Mouse (Mus musculus) neural tube, embryonic 13.5 days (tissue): ENCODE measurements around the gene Pepd. TPM values are rescaled to one million over a fixed set of nuclear protein-coding genes. Genes with fewer than 3 reads are reported as not detected.

Experiments
- ATAC-seq: fragments of 200-750 bp; cut with Nextera tagmentation; 2 replicates; pipeline ENCODE4 v1.8.0; 2017; ENCODE audit warnings: low read depth, mild to moderate bottlenecking, moderate TSS enrichment, moderate library complexity
- H3K27ac ChIP-seq: fragments of 300-500 bp; sonication (generic); replicated peaks from 2 replicates; pipeline ENCODE4 v1.5.1; 2015; ENCODE audit warnings: moderate library complexity, mild to moderate bottlenecking, inconsistent platforms
- H3K27me3 ChIP-seq: fragments of 300-500 bp; sonication (generic); 2 replicates; pipeline ENCODE4 v1.6.1; 2015; ENCODE audit warnings: mild to moderate bottlenecking, inconsistent platforms
- H3K36me3 ChIP-seq: fragments of 300-500 bp; sonication (generic); 2 replicates; pipeline ENCODE4 v1.6.1; 2015; ENCODE audit warnings: mild to moderate bottlenecking, inconsistent platforms
- H3K4me1 ChIP-seq: fragments of 300-500 bp; sonication (generic); replicated peaks from 2 replicates; pipeline ENCODE4 v1.6.1; 2015; ENCODE audit warnings: inconsistent platforms
- H3K4me2 ChIP-seq: fragments of 300-500 bp; sonication (generic); 2 replicates; pipeline ENCODE4 v1.6.1; 2015; ENCODE audit warnings: inconsistent platforms, mild to moderate bottlenecking, moderate library complexity
- H3K4me3 ChIP-seq: fragments of 300-500 bp; sonication (generic); 2 replicates; pipeline ENCODE4 v1.5.1; 2015; ENCODE audit warnings: mild to moderate bottlenecking, inconsistent platforms
- H3K9ac ChIP-seq: fragments of 300-500 bp; sonication (generic); 2 replicates; pipeline ENCODE4 v1.6.1; 2015; ENCODE audit warnings: moderate library complexity, mild to moderate bottlenecking, inconsistent platforms
- H3K9me3 ChIP-seq: fragments of 300-500 bp; sonication (generic); 2 replicates; pipeline ENCODE4 v1.6.1; 2016; ENCODE audit warnings: inconsistent platforms
- WGBS: fragments of 180-500 bp; shearing (Covaris S2); methylation state at CpG from one replicate; pipeline ENCODE4 v1.1.7; 2015; 5-methylcytosine and 5-hydroxymethylcytosine counted together
- polyA plus RNA-seq: library from polyadenylated mRNA; unstranded; fragments of >200 nt; fragmentation: Nextera tagmentation; extraction: Ambion mirVana; gene quantifications from 2 replicates; pipeline ENCODE4 v1.2.1, GENCODE M21; 2015

Gene Pepd
- polyA plus RNA-seq, 1 experiment from 2014 or later = 64.8 TPM

DNA sequence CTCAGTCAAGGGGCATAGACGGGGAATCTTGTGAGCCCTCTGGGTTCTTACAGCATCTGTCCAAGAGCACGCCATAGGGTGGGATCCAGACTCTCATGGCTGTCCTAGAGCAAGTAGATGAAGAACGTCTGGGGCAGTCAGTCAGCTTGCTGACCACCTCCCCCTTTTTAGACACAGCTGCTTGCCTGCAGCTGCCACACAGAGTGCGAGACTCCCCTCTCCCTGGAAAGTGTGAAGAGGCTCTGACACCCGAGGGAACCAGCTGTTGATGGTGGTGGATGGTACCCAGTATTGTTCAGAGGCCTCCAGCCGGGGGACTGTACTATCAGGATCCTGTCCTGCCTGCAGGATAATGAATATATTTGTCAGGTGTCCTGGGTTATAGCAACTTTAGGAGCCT is 75.1 kb downstream of the Pepd start:
- H3K27me3 ChIP-seq = no peaks in the 10 kb centered on the region
- no peak for ATAC-seq
- H3K4me3 ChIP-seq = no peak overlapping the region
- peak overlapping the region; percentile 59; the same call in 1 of the 2 replicates for H3K27ac ChIP-seq
- no peak overlapping the region for H3K4me2 ChIP-seq
- peaks cover 33% of the 10 kb centered on the region for H3K4me1 ChIP-seq
- H3K36me3 ChIP-seq = no peaks in the 10 kb centered on the region
- 47% methylated on average over 6 of the region's 6 CpGs for WGBS
- H3K9me3 ChIP-seq = no peaks in the 10 kb centered on the region
- 0 out of 2 replicates have a peak overlapping the region, but pooled peaks have one; percentile 31 for H3K9ac ChIP-seq

DNA sequence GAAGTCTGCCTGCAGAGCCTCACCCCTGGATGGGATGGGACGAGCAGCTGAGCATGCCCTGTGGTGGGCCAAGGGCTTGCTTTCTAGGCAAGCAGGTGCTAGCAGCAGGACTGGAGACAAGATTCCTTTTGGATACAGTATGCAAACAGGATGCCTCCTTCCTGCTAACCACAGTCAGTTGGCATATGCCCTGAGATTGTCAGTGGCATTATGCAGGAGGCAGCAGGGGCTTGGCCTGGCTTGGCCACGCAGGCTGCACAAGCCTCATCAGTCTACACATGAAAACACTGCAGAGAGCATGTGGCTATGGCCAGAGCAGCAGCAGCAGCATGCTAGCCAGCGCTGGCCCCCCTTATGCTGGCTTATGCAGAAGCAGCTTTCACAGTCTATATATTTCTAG is 76.3 kb downstream of the Pepd start:
- no peak overlapping the region for H3K4me2 ChIP-seq
- no peaks in the 10 kb centered on the region for H3K9me3 ChIP-seq
- peak overlapping the region; percentile 49; the same call in 1 of the 2 replicates for H3K9ac ChIP-seq
- no peaks in the 10 kb centered on the region for H3K36me3 ChIP-seq
- H3K27me3 ChIP-seq = no peaks in the 10 kb centered on the region
- no peak for ATAC-seq
- H3K4me3 ChIP-seq = no peak overlapping the region
- H3K4me1 ChIP-seq = peaks cover 33% of the 10 kb centered on the region
- H3K27ac ChIP-seq = peak overlapping the region; percentile 43
- 72% methylated on average over 3 of the region's 3 CpGs for WGBS

DNA sequence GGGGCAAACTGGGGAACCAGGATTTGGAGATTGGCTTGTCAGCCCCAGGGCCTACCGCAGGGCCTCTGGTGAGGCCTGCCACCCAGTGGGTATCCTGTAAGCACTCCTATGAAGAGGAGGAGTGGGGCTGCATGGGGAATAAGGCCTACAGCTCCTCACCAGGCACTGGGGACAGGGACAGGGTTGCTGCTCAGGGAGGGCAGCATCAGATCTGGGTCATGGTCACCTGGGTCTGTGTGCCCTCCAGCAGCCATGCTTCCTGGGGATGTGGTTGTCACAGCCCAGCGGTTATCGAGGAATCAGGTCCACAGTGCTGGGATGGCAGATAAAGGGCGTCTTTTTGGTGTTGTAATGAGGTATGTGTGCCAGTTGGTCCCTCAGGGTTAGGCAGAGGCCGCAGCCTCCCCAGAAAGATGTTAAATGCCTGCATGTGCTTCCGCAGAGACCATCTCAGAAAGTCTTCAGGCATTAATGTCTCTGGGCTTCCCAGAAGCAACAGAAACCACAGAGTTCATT is 79.6 kb downstream of the Pepd start:
- H3K27ac ChIP-seq = no peak overlapping the region
- H3K9me3 ChIP-seq = no peaks in the 10 kb centered on the region
- no peak for ATAC-seq
- whole genome bisulfite sequencing = 86% methylated on average over 6 of the region's 6 CpGs
- no peak overlapping the region for H3K4me2 ChIP-seq
- H3K27me3 ChIP-seq = no peaks in the 10 kb centered on the region
- no peak overlapping the region for H3K9ac ChIP-seq
- no peak overlapping the region for H3K4me3 ChIP-seq
- H3K36me3 ChIP-seq = no peaks in the 10 kb centered on the region
- H3K4me1 ChIP-seq = peaks cover 44% of the 10 kb centered on the region

DNA sequence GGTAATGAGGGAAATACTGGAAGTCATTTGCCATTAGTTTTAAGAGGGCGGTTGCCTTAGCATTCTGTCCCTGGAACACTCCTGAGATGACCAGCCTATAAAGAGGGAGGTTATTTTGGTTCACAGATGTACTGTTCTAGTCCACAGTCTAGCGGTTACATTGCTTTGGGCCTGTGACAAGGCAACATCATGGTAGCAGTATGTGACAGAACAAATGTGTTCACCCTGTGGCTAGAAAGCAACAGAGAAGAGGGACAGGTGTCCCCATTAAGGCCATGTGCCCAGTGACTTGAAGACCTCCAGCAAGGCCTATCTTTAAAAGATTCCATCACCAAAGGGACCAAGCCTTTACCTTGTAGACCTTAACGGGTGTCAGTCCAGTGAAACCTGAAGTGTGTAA is 80.6 kb downstream of the Pepd start:
- no peak overlapping the region for H3K27ac ChIP-seq
- WGBS = 95% methylated on average over 3 of the region's 3 CpGs
- no peak overlapping the region for H3K4me2 ChIP-seq
- peaks cover 35% of the 10 kb centered on the region for H3K4me1 ChIP-seq
- H3K36me3 ChIP-seq = no peaks in the 10 kb centered on the region
- H3K4me3 ChIP-seq = no peak overlapping the region
- H3K27me3 ChIP-seq = no peaks in the 10 kb centered on the region
- no peaks in the 10 kb centered on the region for H3K9me3 ChIP-seq
- ATAC-seq = no peak
- H3K9ac ChIP-seq = no peak overlapping the region

DNA sequence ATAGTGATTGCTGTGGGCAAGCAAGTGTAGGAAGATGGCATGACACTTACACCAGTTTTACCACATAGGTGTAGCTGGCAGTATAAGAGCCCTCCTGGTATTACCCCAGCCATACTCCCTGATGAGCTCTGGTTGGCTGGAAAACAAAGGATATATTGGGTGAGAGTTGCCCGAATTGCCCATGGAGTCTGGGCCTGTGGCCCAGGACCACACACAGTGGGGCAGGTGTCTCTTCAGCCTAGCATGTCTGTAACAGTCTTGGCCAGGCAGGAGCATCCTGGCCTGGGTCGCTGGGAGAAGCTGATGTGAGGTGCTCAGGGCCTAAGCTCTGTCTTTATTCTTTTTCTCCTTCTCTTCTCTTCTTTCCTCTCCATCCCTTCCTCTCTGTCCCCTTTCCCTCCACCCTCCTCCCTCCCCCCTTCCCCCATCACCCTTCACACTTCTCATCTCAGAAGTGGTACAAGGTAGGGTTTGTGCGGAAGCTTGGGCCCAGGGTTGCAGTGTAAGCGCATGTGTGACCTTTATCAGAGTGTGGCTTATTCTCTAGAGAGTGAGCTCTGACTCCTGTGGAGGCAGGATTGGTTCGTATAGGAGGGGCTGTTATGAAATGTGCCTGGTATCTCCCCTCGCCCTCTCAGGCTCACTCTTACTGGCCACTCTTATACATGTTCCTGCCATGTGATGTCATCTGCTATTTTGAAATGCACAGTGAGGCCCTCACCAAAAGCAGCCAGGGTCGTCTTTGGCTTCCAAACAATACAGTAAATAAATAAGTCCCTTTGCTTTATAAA is 83.9 kb downstream of the Pepd start:
- no peaks in the 10 kb centered on the region for H3K9me3 ChIP-seq
- H3K4me3 ChIP-seq = no peak overlapping the region
- H3K27ac ChIP-seq = no peak overlapping the region
- no peak overlapping the region for H3K4me2 ChIP-seq
- H3K27me3 ChIP-seq = no peaks in the 10 kb centered on the region
- no peaks in the 10 kb centered on the region for H3K36me3 ChIP-seq
- peaks cover 17% of the 10 kb centered on the region for H3K4me1 ChIP-seq
- 81% methylated on average over 7 of the region's 7 CpGs for WGBS
- ATAC-seq = no peak
- no peak overlapping the region for H3K9ac ChIP-seq

DNA sequence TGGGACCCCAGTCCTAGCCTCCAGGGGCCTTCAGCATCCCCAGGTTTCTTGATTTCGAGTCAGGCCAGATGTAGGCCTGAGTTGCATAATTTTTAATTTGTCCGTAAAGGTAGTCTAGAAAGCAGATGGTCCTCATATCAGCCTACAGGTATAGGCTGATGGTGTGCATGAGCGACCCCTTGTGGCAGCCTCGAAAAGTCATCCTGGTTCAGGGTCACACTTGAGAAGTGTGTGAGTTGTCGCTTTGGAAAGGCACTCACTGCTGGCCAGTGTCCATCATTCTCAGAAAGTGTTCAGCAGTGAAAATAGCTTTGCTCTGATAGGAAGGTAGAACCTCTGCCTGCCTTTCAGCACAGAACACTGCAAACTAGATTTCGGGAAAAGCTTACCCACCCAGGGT is 88.7 kb downstream of the Pepd start:
- Histone ChIP-seq H3K9ac (no peak overlapping the region), H3K36me3 (no peaks in the 10 kb centered on the region), H3K27ac (no peak overlapping the region), H3K4me2 (no peak overlapping the region), H3K27me3 (no peaks in the 10 kb centered on the region), H3K9me3 (no peaks in the 10 kb centered on the region), H3K4me3 (no peak overlapping the region), H3K4me1 (peaks cover 14% of the 10 kb centered on the region)
- ATAC-seq = no peak
- WGBS = 41% methylated on average over 6 of the region's 6 CpGs

DNA sequence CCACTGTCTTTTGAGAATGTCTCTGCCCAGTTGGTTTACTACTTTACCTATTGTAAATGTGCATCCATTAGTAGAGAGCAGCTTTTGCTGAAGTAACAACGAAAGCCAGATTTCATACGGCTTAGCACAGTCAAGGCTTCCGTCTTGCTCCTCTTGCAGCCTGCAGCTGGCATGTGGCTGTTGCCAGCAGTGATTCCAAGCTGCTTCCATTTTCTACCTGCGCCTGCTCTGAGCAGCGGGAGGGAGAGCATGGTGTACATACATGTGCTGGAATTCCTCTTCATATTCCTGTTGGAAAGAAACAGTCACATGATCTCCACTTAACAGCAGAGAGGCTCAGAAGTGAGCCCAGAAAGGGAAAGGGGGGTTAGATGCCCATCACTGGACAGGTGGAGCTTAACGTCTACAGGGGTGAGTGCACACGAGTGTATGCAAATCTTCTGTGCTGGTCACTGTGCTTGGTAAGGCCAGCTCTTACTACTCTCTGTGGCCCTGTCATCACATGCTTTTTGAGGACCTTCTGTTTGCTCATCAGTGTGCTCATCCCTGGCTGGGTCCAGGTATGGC is 91.1 kb downstream of the Pepd start:
- Histone ChIP-seq H3K9ac (no peak overlapping the region), H3K27ac (0 out of 2 replicates have a peak overlapping the region, but pooled peaks have one; percentile 6), H3K4me2 (no peak overlapping the region), H3K4me1 (peaks cover 13% of the 10 kb centered on the region), H3K9me3 (peaks cover 4% of the 10 kb centered on the region; the same call in 1 of the 2 replicates), H3K4me3 (no peak overlapping the region), H3K36me3 (no peaks in the 10 kb centered on the region), H3K27me3 (no peaks in the 10 kb centered on the region)
- WGBS = 60% methylated on average over 7 of the region's 7 CpGs
- ATAC-seq = no peak

DNA sequence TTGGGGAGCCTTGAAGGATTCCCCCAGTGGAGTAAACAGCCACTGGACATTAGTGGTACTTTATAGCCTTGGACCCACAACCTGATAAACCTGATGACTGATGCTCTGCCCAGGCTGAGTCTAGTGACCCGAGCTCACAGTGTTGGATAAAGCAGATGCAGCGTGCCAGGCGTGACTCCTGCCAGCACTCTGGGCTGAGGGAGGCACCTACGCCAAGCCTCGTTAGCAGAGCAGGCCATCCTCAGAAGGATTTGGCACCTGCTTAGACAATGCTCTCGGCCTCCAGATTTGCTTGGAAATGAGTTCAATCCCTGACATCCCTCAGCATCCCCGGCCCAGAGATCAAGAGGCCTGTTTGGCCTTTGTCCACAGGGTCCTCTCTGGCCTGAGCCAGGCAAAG is 94.5 kb downstream of the Pepd start:
- no peaks in the 10 kb centered on the region for H3K36me3 ChIP-seq
- 93% methylated on average over 7 of the region's 7 CpGs for WGBS
- no peak overlapping the region for H3K9ac ChIP-seq
- H3K4me3 ChIP-seq = no peak overlapping the region
- H3K27ac ChIP-seq = no peak overlapping the region
- no peak for ATAC-seq
- H3K4me2 ChIP-seq = no peak overlapping the region
- H3K9me3 ChIP-seq = peaks cover 4% of the 10 kb centered on the region; the same call in 1 of the 2 replicates
- no peaks in the 10 kb centered on the region for H3K27me3 ChIP-seq
- peaks cover 19% of the 10 kb centered on the region for H3K4me1 ChIP-seq

DNA sequence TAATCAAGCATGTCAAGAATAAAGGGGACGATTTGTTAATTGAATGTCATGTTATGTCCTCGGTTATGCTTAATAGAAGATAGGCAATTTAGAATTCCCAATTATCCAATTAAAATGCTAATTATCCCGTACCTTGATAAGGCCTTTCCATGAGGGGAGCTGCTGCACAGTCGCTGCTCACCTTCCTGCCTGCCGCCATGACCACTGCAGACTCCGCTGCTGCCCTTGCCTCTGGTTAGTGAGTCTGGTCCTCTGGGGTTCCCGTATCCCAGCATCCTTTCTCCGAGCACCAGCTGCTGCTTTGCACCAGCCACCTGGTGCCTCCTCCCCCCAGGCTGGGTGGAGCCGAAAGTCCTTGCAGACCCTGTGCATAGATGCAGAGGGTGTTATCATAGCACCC is 101.0 kb downstream of the Pepd start:
- no peaks in the 10 kb centered on the region for H3K27me3 ChIP-seq
- peak; percentile 36; the same call in 1 of the 2 replicates for ATAC-seq
- peak overlapping the region; percentile 49; the same call in 1 of the 2 replicates for H3K27ac ChIP-seq
- H3K36me3 ChIP-seq = no peaks in the 10 kb centered on the region
- 34% methylated on average over 9 of the region's 9 CpGs for WGBS
- H3K9ac ChIP-seq = no peak overlapping the region
- H3K4me3 ChIP-seq = no peak overlapping the region
- peaks cover 27% of the 10 kb centered on the region for H3K4me1 ChIP-seq
- no peaks in the 10 kb centered on the region for H3K9me3 ChIP-seq
- 0 out of 2 replicates have a peak overlapping the region, but pooled peaks have one; percentile 2 for H3K4me2 ChIP-seq

DNA sequence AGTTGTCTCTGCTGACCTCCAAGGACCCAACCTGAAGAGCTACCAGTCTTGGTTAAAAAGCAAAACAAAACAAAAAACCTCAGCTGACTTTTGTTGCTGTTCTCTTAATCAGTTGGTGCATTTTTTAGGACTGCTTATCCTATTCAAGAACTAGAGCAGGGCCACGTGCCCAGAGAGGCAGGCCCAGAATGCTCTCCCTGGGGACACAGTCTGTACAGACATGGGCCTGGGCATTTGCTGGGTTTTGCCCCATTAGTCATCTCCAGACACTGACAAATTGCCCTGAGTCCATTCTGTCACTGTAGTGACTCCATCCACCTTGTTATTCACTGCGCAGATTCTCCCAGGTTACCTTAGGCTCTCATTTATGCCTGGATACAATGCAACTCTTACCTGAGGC is 103.1 kb downstream of the Pepd start:
- no peak for ATAC-seq
- Histone ChIP-seq H3K9ac (no peak overlapping the region), H3K4me3 (no peak overlapping the region), H3K4me1 (peaks cover 30% of the 10 kb centered on the region), H3K27me3 (no peaks in the 10 kb centered on the region), H3K27ac (no peak overlapping the region), H3K9me3 (no peaks in the 10 kb centered on the region), H3K4me2 (no peak overlapping the region), H3K36me3 (no peaks in the 10 kb centered on the region)
- WGBS = 63% methylated on average over 2 of the region's 2 CpGs

DNA sequence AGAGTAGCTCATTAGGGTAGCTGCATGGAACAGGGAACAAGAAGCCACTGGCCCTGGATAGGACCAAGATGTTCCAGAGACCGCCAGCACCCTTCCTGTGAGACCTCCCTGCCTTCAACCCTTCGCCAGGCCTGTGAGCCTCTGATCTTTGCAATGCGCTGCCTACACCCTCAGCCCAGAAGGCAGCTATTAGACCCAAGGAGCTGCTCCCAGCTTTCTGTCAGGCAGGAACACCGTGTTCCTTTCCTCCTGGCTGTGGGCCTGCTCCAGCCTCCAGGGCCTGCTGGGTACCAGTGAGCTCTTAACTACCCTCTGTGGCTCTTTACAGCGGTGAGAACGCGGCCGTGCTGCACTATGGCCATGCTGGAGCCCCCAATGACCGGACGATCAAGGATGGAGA is 109.2 kb downstream of the Pepd start:
- no peaks in the 10 kb centered on the region for H3K36me3 ChIP-seq
- no peak overlapping the region for H3K4me3 ChIP-seq
- ATAC-seq = no peak
- no peak overlapping the region for H3K9ac ChIP-seq
- WGBS = 72% methylated on average over 10 of the region's 10 CpGs
- 0 out of 2 replicates have a peak, but pooled peaks cover 8% of the 10 kb centered on the region for H3K4me1 ChIP-seq
- H3K4me2 ChIP-seq = no peak overlapping the region
- H3K9me3 ChIP-seq = no peaks in the 10 kb centered on the region
- no peaks in the 10 kb centered on the region for H3K27me3 ChIP-seq
- H3K27ac ChIP-seq = no peak overlapping the region

DNA sequence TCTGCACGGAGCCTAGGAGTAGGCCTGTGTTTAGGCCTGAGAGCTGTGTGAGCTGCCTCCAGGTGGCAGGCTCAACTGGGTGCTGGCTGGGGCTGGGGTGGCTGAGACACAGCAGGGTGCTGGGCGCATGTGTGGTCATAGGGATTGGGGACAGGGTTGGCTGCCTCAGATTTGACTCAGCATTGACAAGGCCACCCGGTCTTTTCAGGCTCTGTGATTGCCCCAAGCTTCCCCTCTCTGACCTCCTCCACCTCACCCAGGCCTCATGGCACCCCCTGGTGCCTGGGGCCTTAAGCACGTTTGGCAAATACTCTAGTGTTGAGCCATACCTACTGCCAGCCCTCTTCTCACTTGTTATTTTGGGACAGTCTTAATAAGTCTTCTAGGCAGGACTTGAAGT is 111.1 kb downstream of the Pepd start:
- Histone ChIP-seq H3K4me2 (no peak overlapping the region), H3K9me3 (no peaks in the 10 kb centered on the region), H3K27me3 (no peaks in the 10 kb centered on the region), H3K4me3 (no peak overlapping the region), H3K9ac (no peak overlapping the region), H3K27ac (no peak overlapping the region), H3K4me1 (peaks cover 16% of the 10 kb centered on the region), H3K36me3 (no peaks in the 10 kb centered on the region)
- no peak for ATAC-seq
- WGBS = 85% methylated on average over 4 of the region's 4 CpGs
